Mouse (Mus musculus) kidney, adult 2 months (tissue): ENCODE measurements at regions not wholly inside any gene's neighbourhood (a gene's known extent, or its start where the extent isn't known, plus 50 kb on each side); places are given as distances from the start of the nearest gene placed in this dataset.

Experiments
- CTCF ChIP-seq: fragments of 200-500 bp; conservative IDR thresholded peaks from 2 replicates; pipeline ENCODE4 v1.5.1; 2011; ENCODE audit warnings: low read depth, mild to moderate bottlenecking, control low read depth, low read length, moderate library complexity, mixed read lengths; ENCODE audit not compliant: insufficient read depth, insufficient read length
- POLR2A ChIP-seq: fragments of 200-500 bp; IDR thresholded peaks from one replicate; pipeline ENCODE4 v1.6.1; 2011; ENCODE audit warnings: low read depth, low read length, control low read depth

DNA sequence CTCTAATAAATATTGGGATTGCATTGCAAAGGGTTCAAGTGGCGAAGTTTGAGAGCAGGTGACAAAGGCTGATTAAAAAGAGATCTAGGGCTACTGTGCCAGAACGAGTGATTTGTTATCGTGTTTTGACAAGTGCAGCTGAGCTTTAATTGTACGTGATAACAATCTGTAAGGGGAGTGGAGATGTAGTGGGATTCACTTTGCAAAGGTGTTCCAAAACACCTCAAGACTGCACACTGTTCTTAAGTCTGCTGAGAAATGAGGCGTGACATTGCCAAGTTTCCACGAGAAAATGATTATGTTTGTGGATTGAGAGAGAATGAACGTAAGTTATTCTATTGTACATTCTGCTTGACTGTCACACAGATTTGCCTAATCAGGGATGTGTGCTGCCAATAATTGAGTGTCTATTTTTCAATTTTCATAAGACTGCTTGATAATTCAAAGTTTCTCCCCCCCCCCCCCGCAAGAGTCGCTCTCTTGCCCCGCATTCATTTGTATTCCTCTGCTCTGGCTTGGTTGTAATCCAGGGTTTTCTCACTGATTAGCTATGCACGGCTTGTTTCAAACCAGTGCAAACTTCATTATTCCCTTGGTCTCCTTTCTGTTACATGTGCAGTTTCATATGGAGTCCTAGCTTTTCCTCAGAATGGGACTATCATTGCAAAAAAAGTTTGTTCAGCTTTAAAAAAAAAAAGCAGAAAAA is 385.7 kb downstream of the Olfm4 start:
- TF ChIP-seq POLR2A = no peak
- no peak for TF ChIP-seq CTCF
